Mouse (Mus musculus) ES-Bruce4 (cell line): ENCODE results near the gene Fgf14.

Source experiments
- CTCF ChIP-seq: IDR thresholded peaks from one replicate; pipeline ENCODE4 v1.8.1; 2011; ENCODE audit warnings: low read depth, low read length
- POLR2A ChIP-seq: IDR thresholded peaks from one replicate; pipeline ENCODE4 v1.8.1; 2011; ENCODE audit warnings: low read length; ENCODE audit not compliant: insufficient read depth

DNA sequence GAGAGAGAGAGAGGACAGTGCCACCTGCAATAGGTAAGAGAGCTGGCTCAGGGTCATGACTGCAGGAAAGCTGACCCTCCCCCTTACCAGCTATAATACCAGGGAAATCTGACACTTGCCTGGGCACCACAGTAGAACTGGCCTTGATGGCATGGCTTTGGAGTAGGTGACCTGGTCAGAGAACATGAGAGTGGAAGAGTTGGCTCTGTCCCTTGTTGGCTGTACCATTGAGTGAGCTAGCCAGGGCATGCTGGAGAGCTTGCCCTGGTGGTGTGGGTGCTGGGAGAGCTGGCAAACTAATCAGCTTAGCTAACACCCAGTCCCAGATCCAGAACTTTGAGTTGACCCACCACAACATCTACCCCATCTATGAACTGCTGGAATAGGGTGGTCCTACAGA, 348.5 kb downstream of the Fgf14 start:
- no peak for TF ChIP-seq POLR2A
- TF ChIP-seq CTCF: no peak
